Mouse (Mus musculus) activated CD4-positive, CD25-positive, alpha-beta regulatory T cell, adult 4 months (primary cell): ENCODE data around the gene Gabrr1. TPM values are rescaled to one million over a fixed set of nuclear protein-coding genes. Genes with fewer than 3 reads are reported as not detected.
"Not testable (repeated sequence)": the region's sequence is repeated elsewhere in the genome, so short reads cannot be mapped to it uniquely, and the experiment has no call there.

ENCODE experiments used
- ATAC-seq: one replicate; pipeline ENCODE4 v1.8.0; 2017
- polyA plus RNA-seq, 2 experiments: library from polyadenylated mRNA; unstranded; fragments of 100-300 nt; shearing (Covaris generic); gene quantifications; one replicate each; pipeline ENCODE4 v1.2.1; 2017

Gabrr1 gene
- polyA plus RNA-seq = not detected

DNA sequence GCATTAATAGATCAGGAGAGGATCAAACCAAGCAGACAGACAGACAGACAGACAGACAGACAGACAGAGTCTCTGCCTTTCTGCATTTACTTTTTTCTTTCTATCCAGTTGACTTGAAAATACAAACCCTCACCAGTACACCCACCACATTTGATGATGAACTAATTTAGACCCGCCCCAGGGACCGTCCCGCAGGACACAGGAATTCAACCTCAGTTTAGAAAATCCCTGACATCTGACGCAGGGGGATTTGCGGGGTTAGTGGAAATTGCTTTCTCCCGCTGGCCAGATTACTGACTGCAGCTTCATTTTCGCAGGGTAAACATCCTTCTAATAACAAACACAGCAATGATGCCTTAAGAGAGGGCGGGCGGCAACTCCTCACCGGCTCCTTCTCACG, at the start of gene Gabrr1:
Gene Gabrr1, plus strand, starts transcription at position 301 of the 400 bp plus-strand sequence.
- no peak for ATAC-seq

GRCm38 (mm10) chr4:33099118-33099694, 33.1 kb upstream of the Gabrr1 start:
- no peak for ATAC-seq

GRCm38 (mm10) chr4:33109720-33110458, 22.4 kb upstream of the Gabrr1 start:
- ATAC-seq = peak; percentile 23

DNA sequence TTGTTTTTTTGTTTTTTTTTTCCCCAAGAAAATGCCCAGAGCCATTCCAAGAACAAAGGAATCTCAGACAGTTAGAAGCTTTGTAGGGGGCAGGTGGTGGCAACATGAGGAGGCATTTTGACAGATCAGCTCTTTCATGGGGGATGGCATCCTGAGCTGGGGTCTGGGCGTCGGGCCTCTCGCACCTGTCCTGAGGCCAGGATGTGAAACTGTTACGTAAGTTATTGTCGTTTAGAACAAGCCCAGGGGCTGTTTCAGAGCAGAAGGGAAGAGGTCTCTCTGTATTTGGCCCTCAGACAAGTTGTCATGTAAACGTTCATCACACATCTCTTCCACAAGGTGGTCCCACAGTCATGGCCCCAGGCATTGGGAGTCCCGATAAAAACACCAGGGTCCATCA, 21.5 kb upstream of the Gabrr1 start:
- no peak for ATAC-seq

- ATAC-seq = no peak
These were observed 21.0 kb upstream of the Gabrr1 start for GRCm38 (mm10) chr4:33111358-33111757.

DNA sequence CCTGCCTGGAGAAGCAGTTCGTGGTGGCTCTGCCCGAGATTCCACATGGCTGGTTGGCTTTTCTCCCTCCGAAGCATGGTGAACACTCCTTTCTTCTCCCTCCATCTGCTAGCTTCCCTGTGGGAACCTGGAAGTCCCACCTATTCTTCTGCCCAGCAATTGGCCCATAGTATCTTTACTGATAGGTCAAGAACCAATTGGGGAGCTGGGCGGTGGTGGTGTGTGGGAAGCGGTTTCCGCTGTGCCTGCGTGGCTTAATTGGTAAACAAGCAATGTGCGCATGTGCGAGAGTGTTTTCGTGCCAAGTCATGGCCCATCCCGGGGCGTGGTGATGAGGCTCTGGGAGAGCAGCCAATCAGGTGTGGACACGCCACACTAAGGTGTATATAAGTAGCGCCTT, 19.5 kb upstream of the Gabrr1 start:
- ATAC-seq = not testable (repeated sequence)

GRCm38 (mm10) chr4:33119118-33119517, 13.2 kb upstream of the Gabrr1 start:
- peak; percentile 52 for ATAC-seq

DNA sequence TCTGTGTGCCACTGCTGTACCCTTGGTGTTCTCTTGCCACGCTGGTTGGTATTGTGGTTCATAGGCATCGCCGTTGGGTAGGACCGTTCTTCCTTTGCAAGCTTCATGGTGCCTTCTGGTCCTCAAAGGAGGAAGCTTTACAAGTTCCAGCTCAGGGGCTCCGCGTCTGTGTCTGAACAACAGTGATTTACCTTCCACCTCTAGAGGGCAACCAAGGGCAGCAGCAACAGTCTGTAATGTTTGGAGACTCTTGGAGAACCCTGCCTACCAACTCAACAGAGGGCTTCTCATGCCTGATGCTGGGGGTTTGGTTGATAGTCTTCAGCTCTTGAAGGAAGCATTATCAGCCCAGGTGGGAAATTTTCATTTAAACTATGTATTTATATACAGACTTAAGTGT, 7.8 kb upstream of the Gabrr1 start:
- peak; percentile 65 for ATAC-seq

- no peak for ATAC-seq
These were observed 6.8 kb upstream of the Gabrr1 start for GRCm38 (mm10) chr4:33125409-33126084.

DNA sequence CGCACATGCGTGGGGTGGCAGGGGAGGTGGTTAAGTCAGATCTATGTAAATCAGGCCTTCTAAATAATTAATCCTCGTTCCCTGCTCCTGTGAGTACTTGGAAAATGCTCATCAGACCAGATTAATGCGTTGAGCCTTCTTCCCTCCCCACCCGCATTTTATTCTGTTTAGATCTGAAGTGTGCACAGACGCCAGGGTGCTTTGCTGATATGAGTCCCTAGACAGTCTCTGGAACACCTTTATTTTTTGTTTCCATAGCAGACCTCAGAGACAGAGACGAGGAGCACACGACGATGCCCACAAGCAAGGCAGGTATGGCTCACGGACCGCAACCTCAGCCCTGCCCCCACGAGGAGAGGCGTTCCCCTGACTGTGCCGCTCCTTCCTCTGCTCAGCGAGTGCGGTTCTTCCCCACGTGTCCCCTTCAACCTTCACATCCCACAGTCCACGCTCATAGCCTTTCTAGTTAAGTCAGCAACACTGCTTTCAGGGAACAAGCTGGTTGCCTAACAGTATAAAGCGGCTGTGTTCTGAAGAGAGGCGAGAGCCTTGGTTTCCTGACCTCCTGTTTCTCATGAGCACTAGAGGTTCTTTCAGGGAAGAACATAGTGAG, 14.5 kb downstream of the Gabrr1 start:
- peak; percentile 63 for ATAC-seq

DNA sequence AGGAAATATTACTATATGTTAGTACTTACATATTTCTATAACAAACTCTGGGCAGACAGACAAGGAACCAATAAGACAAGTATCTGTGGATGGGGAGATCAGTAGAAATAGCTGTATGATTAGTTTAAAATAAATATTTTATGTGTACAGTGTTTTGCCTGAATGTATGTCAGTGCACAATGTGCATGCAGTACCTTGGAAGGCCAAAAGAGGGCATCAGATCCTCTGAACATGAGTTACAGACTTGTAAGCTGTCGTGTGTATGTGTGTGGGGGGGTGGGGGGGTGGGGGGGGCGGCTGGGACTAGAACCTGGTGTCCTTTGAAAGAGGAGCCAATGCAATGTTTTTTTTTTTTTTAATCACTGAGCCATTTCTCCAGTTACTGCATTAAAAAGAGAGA, 15.5 kb downstream of the Gabrr1 start:
- ATAC-seq = peak; percentile 30

DNA sequence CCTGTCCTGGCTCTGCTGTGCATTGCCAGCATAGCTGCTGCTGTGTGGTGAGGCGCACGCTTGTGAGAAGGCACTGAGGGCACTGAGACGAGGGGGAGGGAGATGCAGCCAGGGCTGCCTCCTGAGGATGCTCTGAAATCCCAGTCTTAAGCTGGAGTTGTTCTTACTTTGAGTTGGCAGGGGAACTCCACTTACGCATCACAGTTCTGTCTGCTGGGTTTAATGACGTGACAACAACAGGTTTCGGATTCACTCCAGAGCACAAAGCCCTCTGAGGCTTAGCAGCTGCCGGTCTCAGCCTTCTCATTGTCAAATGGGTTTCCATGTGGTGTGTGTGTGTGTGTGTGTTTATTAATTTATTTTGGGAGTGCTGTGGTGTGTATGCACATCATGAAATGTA, 16.8 kb downstream of the Gabrr1 start:
- no peak for ATAC-seq

DNA sequence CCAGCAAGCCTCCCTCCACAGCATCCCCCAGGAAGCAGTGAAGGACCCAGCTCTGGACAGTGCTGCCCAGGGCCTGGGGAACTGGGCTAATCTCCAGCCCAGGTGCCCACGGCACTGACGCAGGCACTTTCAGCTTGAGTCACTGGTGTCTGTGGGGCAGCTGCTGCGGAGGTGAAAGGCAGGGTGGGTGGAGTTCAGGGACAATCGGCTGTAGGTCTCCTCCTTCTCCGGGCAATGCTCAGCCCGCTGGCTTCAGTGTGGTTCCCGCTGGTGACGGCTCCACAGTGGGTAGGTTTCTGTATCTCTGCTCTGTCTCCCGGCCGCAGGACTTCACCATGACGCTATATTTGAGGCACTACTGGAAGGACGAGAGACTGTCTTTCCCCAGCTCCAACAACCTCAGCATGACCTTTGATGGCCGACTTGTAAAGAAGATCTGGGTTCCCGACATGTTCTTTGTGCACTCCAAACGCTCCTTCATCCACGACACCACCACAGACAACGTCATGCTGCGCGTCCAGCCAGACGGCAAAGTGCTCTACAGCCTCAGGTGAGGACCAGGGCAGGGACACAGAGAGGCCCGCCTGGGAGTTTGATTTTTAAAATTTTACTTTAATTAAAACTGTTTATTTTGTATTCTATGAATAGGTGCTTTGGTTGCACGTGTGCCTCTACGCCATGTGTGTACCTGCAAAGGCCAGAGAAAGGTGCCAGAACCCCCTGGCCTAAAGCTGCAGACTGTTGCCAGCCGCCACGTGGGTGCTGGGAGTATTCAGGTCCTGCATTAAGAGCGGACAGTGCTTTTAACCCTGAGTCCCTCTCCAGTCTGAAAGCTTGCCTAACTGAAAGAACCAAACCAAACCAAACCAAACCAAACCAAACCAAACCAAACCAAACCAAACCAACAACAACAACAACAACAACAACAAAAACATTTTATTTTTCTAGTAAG, 20.0 kb downstream of the Gabrr1 start:
- ATAC-seq = no peak

DNA sequence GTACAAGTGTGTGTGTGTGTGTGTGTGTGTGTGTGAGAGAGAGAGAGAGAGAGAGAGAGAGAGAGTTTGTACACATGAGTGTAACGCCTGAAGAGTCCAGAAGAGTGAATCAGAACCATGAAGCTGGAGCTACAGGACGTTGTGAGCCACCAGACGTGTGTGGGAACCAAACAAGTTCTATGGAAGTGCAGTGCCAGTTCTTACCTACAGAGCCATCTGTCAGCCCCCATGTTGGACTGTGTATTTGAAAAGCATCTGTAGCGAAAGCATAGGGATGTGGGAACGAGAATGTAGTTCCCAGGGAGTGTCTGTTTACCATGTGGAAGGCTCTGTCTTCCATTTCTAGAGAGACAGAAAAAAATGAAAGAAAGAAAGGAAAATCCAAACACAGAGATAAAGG, 51.2 kb downstream of the Gabrr1 start:
- ATAC-seq = no peak

- no peak for ATAC-seq
These were observed 55.8 kb downstream of the Gabrr1 start for GRCm38 (mm10) chr4:33188164-33188563.

- ATAC-seq = peak; percentile 61
These were observed 56.7 kb downstream of the Gabrr1 start for GRCm38 (mm10) chr4:33188781-33189734.

GRCm38 (mm10) chr4:33189735-33190036, 57.4 kb downstream of the Gabrr1 start, which contains the start of gene Pm20d2:
Pm20d2 (minus strand) TSS chr4:33189737.
- ATAC-seq = no peak

DNA sequence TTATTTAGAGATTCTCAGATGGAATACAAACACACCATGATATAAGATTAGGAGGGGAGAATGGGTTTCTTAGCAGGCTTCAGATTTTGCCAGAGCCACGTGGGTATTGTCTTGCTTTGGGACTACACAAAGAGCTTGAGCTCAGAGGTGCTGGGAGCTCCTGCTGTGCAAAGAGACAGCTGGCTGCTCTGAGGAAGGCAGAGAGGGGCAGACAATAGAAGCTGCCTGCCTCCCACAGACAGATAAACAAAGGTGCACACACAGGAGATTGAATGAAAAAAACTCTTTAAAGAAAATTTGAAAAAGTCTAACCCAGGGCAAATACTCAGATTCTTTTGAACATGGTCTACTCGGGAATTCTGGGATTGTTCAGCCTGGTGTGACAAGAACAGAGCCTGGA, 65.8 kb downstream of the Gabrr1 start:
- no peak for ATAC-seq

- ATAC-seq = peak; percentile 36
These were observed 72.4 kb downstream of the Gabrr1 start for GRCm38 (mm10) chr4:33204682-33205081.

DNA sequence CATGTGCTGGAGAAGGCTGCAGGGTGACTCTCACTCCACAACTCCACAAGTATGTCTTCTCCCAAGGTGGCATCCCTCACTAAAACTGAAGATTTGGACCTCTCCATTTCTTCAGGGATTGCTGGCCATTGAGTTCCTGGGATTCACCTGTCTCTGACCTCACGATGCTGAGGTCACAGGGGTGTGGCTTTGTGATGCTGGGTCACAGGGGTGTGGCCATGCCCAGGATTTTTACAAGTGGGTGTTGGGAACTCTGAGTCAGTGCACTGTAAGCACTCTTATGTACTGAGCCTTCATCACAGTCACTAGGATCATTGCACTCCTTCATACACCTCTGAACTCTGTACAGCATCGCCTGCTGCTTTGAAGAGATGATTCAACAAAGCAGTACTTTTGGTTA, 75.2 kb downstream of the Gabrr1 start:
- no peak for ATAC-seq
